Mouse (Mus musculus): Measurements from ENCODE around the gene Lhfp.

- TF ChIP-seq CTCF (IDR thresholded peaks at IDR 0.05; ENCODE audit: control insufficient read depth, insufficient read depth, insufficient read length): no peak
- TF ChIP-seq CEBPB (IDR thresholded peaks at IDR 0.05; ENCODE audit: low read depth): no peak
- TF ChIP-seq MYOG (IDR thresholded peaks at IDR 0.05; ENCODE audit: control insufficient read depth, extremely low read depth, insufficient read length): no peak
- no peak for TF ChIP-seq MAX (IDR thresholded peaks at IDR 0.05)
- no peak for TF ChIP-seq USF1 (IDR thresholded peaks at IDR 0.05; ENCODE audit: low read depth)
- TF ChIP-seq MYOD1 (IDR thresholded peaks at IDR 0.05; ENCODE audit: control insufficient read depth, insufficient read length, low read depth): no peak
These were observed 42.1 kb upstream of the Lhfp start for GRCm38 (mm10) chr3:52999016-52999744.

All from C2C12 (cell line).